Mouse (Mus musculus) ES-Bruce4 (cell line): Measurements from ENCODE around the gene Cib1. TPM values are rescaled to one million over a fixed set of nuclear protein-coding genes. Genes with fewer than 3 reads are reported as not detected.
A peak's percentile ranks its signal among the peaks of the same experiment; 100 is the strongest.

Experiments used
- H3K27ac ChIP-seq: 2 replicates; pipeline ENCODE4 v1.5.1; 2012; ENCODE audit warnings: low read length, inconsistent platforms; ENCODE audit not compliant: insufficient read depth
- H3K27me3 ChIP-seq: 2 replicates; pipeline ENCODE4 v1.6.1; 2012; ENCODE audit warnings: mild to moderate bottlenecking, low read length, inconsistent platforms; ENCODE audit not compliant: control insufficient read depth, poor library complexity, insufficient read depth, severe bottlenecking
- H3K36me3 ChIP-seq: 2 replicates; pipeline ENCODE4 v1.6.1; 2012; ENCODE audit warnings: inconsistent platforms, mild to moderate bottlenecking, low read length, moderate library complexity; ENCODE audit not compliant: control insufficient read depth, poor library complexity, insufficient read depth, severe bottlenecking
- H3K4me1 ChIP-seq: one replicate; pipeline ENCODE4 v1.8.1; 2011; ENCODE audit warnings: low read length; ENCODE audit not compliant: control insufficient read depth, insufficient read depth
- H3K4me3 ChIP-seq: 2 replicates; pipeline ENCODE4 v1.5.1; 2011; ENCODE audit warnings: low read depth, mild to moderate bottlenecking, low read length
- H3K9ac ChIP-seq: 2 replicates; pipeline ENCODE4 v1.6.1; 2012; ENCODE audit warnings: low read depth, mild to moderate bottlenecking, inconsistent platforms; ENCODE audit not compliant: poor library complexity, severe bottlenecking
- H3K9me3 ChIP-seq: replicated peaks from 2 replicates; pipeline ENCODE4 v1.6.1; 2012; ENCODE audit warnings: mild to moderate bottlenecking, low read length, inconsistent platforms; ENCODE audit not compliant: control insufficient read depth, poor library complexity, insufficient read depth, severe bottlenecking
- CTCF ChIP-seq: IDR thresholded peaks from one replicate; pipeline ENCODE4 v1.8.1; 2011; ENCODE audit warnings: low read depth, low read length
- EP300 ChIP-seq: IDR thresholded peaks from 2 replicates; pipeline ENCODE4 v1.6.1; 2011; ENCODE audit warnings: low read depth, low read length; ENCODE audit not compliant: insufficient read depth
- POLR2A ChIP-seq: IDR thresholded peaks from one replicate; pipeline ENCODE4 v1.8.1; 2011; ENCODE audit warnings: low read length; ENCODE audit not compliant: insufficient read depth
- polyA plus RNA-seq: library from polyadenylated mRNA; stranded (reverse); fragments of >200 nt; gene quantifications from 2 replicates; pipeline ENCODE4 v1.2.4, GENCODE M21; 2011; ENCODE audit warnings: low read depth; ENCODE audit not compliant: missing spikeins, insufficient read depth, insufficient read length

Gene Cib1
- polyA plus RNA-seq, 1 experiment: 38.4 TPM

DNA sequence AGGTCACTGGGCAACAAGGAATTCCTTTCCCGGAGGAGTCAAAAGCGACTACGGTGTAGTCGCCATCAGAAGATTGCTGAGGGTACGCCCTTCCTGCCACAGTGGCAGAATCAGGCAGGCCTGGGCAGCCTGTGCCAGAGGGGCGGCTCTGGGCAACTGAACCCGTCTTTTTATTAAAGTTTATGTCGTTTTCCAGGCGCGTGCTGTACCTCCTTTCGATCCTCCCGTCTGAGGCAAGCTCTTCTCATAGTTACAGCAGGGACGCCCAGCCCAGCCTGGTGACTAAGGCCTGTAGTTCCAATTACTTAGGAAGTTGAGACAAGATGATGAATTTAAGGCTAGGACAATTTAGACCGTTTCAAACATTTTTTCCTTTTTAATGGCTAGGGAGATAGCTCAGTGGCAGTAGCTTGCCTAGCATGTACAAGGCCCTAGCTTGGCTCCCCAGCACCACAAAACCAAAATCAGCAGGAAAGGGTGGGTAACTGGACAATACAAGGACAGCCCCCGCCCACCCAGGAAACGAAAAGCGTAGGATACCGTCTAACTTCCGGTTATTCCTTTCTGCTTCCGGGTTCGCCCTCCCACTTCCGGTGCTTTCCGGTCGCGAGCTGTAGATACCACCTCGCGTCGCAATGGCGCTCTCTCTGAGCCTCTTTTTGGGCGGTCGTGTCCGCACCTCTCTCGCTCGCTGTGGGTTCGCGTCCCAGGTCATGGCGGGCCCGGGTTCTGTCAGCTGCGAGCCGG lies 28.2 kb upstream of the Cib1 start, which contains the start of gene Ngrn:
Gene Ngrn, plus strand, starts transcription at position 591 of the 747 bp plus-strand sequence.
- Histone ChIP-seq H3K36me3 (peaks cover 25% of the 10 kb centered on the region), H3K27me3 (no peaks in the 10 kb centered on the region), H3K4me1 (peaks cover 2% of the 10 kb centered on the region), H3K27ac (peak within 1 kb of the TSS; percentile 66), H3K4me3 (peak within 1 kb of the TSS; percentile 92), H3K9ac (peak within 1 kb of the TSS; percentile 82), H3K9me3 (no peaks in the 10 kb centered on the region)
- TF ChIP-seq CTCF: no peak
- TF ChIP-seq POLR2A: peak; percentile 62

DNA sequence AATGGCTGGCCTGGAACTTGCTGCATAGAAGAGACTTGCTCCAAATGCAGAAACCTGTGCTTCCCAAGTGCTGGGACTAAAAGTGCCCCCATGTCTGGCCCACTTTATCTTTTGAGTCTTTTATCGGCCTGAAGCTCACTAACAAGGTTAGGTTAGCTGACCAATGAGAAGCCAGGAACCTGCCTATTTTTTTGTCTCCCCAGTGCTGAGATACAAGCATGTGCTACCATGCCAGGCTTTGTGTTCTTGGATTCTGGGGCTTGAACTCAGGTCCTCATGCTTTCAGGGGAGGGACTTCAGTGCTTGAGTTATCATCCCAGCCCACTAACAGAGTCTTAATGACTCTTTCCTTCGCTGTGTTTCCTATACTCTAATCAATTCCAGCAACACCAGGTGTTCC lies 25.1 kb upstream of the Cib1 start:
- no peak overlapping the region for H3K4me3 ChIP-seq
- no peaks in the 10 kb centered on the region for H3K9me3 ChIP-seq
- no peak for TF ChIP-seq CTCF
- no peak for TF ChIP-seq POLR2A
- TF ChIP-seq EP300: no peak
- H3K36me3 ChIP-seq: no peaks in the 10 kb centered on the region
- no peak overlapping the region for H3K27ac ChIP-seq
- peaks cover 2% of the 10 kb centered on the region for H3K4me1 ChIP-seq
- peak overlapping the region; percentile 5; the same call in 1 of the 2 replicates for H3K9ac ChIP-seq
- H3K27me3 ChIP-seq: no peaks in the 10 kb centered on the region

DNA sequence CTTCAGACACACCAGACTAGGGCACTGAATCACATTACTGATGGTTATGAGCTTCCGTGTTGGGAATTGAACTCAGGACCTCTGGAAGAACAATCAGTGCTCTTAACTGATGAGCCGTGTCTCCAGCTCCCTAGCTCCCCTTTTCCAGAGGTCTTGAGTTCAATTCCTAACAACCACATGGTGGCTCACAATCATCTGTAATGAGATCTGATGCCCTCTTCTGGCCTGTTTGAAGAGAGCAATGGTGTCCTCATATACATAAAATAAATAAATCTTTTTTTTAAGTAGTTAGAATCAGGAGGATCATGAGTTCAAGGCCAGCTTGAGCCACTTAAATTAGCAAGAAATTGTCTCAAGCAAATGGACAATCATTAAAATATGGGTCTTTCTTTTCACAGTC lies 23.4 kb upstream of the Cib1 start:
- no peaks in the 10 kb centered on the region for H3K27me3 ChIP-seq
- no peak overlapping the region for H3K27ac ChIP-seq
- no peaks in the 10 kb centered on the region for H3K36me3 ChIP-seq
- H3K4me1 ChIP-seq: peaks cover 2% of the 10 kb centered on the region
- H3K9me3 ChIP-seq: no peaks in the 10 kb centered on the region
- no peak overlapping the region for H3K4me3 ChIP-seq
- TF ChIP-seq POLR2A: no peak
- no peak for TF ChIP-seq EP300
- TF ChIP-seq CTCF: no peak
- no peak overlapping the region for H3K9ac ChIP-seq

DNA sequence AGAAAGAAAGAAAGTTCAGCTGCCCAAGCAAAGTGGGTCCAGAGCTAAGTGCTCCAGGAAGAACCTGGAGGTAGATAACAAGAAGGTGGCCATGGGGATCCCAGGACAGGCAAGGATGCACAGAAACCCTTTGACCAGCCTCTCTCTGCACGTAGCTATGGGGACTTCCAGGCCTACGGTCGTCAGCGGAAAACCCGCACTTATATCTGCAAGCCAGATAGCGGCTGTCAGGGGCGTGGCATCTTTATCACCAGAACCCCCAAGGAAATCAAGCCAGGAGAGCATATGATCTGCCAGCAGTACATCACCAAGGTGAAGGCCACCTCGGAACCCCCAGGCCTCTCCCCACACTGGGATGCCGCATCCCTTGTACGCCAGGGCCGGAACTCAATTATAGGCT lies 20.3 kb upstream of the Cib1 start:
- Histone ChIP-seq H3K9me3 (no peaks in the 10 kb centered on the region), H3K4me1 (peaks cover 2% of the 10 kb centered on the region), H3K4me3 (no peak overlapping the region), H3K27me3 (no peaks in the 10 kb centered on the region), H3K27ac (no peak overlapping the region), H3K36me3 (no peaks in the 10 kb centered on the region), H3K9ac (no peak overlapping the region)
- TF ChIP-seq CTCF (no peak), POLR2A (no peak)

DNA sequence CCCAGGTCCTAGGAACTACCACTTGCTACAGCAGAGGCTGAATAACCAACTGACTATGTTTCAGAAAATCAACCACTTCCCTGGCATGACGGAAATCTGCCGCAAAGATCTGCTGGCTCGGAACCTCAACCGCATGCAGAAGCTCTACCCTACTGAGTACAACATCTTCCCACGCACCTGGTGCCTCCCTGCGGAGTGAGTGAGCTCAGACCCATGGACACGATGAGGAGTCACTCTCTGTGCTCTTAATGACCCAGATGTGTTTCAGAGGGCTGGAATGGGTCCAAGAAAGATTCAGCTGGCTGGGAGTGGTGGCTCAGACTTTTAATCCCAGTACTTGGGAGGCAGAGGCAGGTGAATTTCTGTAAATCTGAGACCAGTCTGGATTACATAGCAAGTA lies 19.8 kb upstream of the Cib1 start:
- Histone ChIP-seq H3K4me3 (no peak overlapping the region), H3K27me3 (no peaks in the 10 kb centered on the region), H3K9ac (no peak overlapping the region), H3K27ac (no peak overlapping the region), H3K36me3 (no peaks in the 10 kb centered on the region), H3K9me3 (no peaks in the 10 kb centered on the region), H3K4me1 (peaks cover 2% of the 10 kb centered on the region)
- TF ChIP-seq EP300: no peak
- no peak for TF ChIP-seq POLR2A
- no peak for TF ChIP-seq CTCF

DNA sequence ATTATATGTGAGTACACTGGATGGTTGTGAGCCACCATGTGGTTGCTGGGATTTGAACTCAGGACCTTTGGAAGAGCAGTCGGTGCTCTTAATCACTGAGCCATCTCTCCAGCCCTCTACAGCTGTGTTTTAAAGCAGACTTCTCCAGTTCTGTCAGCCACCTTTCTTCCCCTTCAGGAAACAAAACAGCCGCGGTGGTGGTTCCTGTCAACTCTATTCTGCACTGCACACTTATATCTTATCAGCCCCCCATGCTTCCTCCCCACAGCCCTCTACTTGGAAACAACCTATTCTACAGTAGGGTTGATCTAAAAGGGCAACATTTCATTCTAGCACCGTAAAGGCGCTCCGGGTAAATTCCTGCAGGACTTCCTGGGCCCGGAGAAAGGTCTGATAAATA lies 14.2 kb upstream of the Cib1 start:
- no peak overlapping the region for H3K27ac ChIP-seq
- no peaks in the 10 kb centered on the region for H3K9me3 ChIP-seq
- peaks cover 2% of the 10 kb centered on the region for H3K4me1 ChIP-seq
- H3K4me3 ChIP-seq: no peak overlapping the region
- no peak for TF ChIP-seq POLR2A
- no peak for TF ChIP-seq EP300
- TF ChIP-seq CTCF: no peak
- H3K36me3 ChIP-seq: no peaks in the 10 kb centered on the region
- H3K27me3 ChIP-seq: no peaks in the 10 kb centered on the region
- H3K9ac ChIP-seq: peak overlapping the region; percentile 67
